Mouse (Mus musculus): Measurements from ENCODE around the gene Rbm11. TPM values are rescaled to one million over a fixed set of nuclear protein-coding genes. Genes with fewer than 3 reads are reported as not detected.
A peak's percentile ranks its signal among the peaks of the same experiment; 100 is the strongest.

The Rbm11 gene
- total and polyA plus RNA-seq, 3 experiments, result 0.15 TPM; not detected in 2

DNA sequence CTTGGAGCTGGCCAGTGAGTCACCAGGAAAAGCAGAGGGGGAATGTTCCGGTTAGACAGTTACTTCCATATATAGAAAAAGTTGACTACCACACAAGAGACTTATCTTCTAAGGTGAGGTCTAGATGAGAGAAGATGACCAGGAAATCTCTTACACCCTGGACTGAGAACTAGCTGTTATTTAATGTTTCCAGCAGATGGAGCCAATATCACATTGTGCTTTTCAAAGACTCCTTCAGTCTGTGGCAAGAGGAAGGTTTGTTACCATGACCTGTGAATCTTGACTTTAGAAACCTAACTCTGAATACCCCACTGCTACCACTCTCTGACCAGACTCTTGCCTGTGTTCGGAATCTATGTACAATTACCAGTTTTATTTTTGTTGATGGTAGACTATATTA, 35.2 kb downstream of the Rbm11 start:
- peak; percentile 9 for DNase-seq (ENCODE audit: low read depth, low spot score)
- Histone ChIP-seq H3K9ac (ENCODE audit: control insufficient read depth, low read depth, low read length, poor library complexity, severe bottlenecking) (no peak overlapping the region), H3K9me3 (replicated peaks; ENCODE audit: insufficient read depth, low read length) (no peaks in the 10 kb centered on the region), H3K27ac (ENCODE audit: control insufficient read depth, low read depth, low read length) (no peak overlapping the region), H3K4me1 (ENCODE audit: control insufficient read depth in 1 of 2, insufficient read depth in 2 of 2, low read length in 2 of 2) (no peaks in the 10 kb centered on the region), H3K79me2 (ENCODE audit: control insufficient read depth, insufficient read depth, low read length, poor library complexity) (no peaks in the 10 kb centered on the region), H3K36me3 (ENCODE audit: control insufficient read depth in 1 of 2, insufficient read depth in 2 of 2, low read length in 2 of 2) (no peaks in the 10 kb centered on the region), H3K27me3 (ENCODE audit: control insufficient read depth in 1 of 2, insufficient read depth in 2 of 2, low read length in 2 of 2) (no peaks in the 10 kb centered on the region), H3K4me3 (ENCODE audit: control insufficient read depth in 1 of 2, insufficient read depth in 1 of 2, low read depth in 2 of 2, low read length in 2 of 2) (no peak overlapping the region)
- TF ChIP-seq RCOR1 (IDR thresholded peaks at IDR 0.05; ENCODE audit: low read depth, low read length) (no peak), CTCF (IDR thresholded peaks at IDR 0.05 in 2 of 3, conservative IDR thresholded peaks at IDR 0.05 in 1 of 3; ENCODE audit: control insufficient read depth in 1 of 3, insufficient read depth in 1 of 3, low read depth in 2 of 3, low read length in 3 of 3, poor library complexity in 1 of 3, severe bottlenecking in 1 of 3) (peak in 1 of 3 experiments; percentile 33; a peak in 2 of 6 replicates), SMC3 (IDR thresholded peaks at IDR 0.05; ENCODE audit: low read depth, low read length) (peak; percentile 36; the same call in 1 of the 2 replicates), E2F4 (IDR thresholded peaks at IDR 0.05; ENCODE audit: borderline replicate concordance, low read depth, low read length) (no peak), MAZ (IDR thresholded peaks at IDR 0.05; ENCODE audit: low read depth, low read length) (no peak), RAD21 (IDR thresholded peaks at IDR 0.05; ENCODE audit: low read depth, low read length) (peak; percentile 44), TCF12 (IDR thresholded peaks at IDR 0.05; ENCODE audit: low read depth, low read length) (no peak), ZMIZ1 (IDR thresholded peaks at IDR 0.05; ENCODE audit: low read depth, low read length) (no peak), BHLHE40 (IDR thresholded peaks at IDR 0.05; ENCODE audit: borderline replicate concordance, low read depth, low read length) (no peak)

Other genes starting within 250 kb of the Rbm11 start
- gene Lipi, start 6.8 kb upstream of the Rbm11 start, total RNA-seq (2012; rRNA removed), result not detected in 2 replicates
- not detected for gene Lipi, start 6.8 kb upstream of the Rbm11 start, polyA plus RNA-seq (2012; ENCODE audit: insufficient read depth in 1 of 2, insufficient read length in 2 of 2, low read depth in 1 of 2, low replicate concordance in 2 of 2, missing spikeins in 1 of 2)
- 17.6 and 18.4 TPM in 2 replicates for gene Hspa13, start 174.3 kb downstream of the Rbm11 start, total RNA-seq (2012; rRNA removed)
- gene Hspa13, start 174.3 kb downstream of the Rbm11 start, polyA plus RNA-seq (2012; ENCODE audit: insufficient read depth in 1 of 2, insufficient read length in 2 of 2, low read depth in 1 of 2, low replicate concordance in 2 of 2, missing spikeins in 1 of 2), result 10 to 100 TPM in 1 of 2 experiments, not detected in 1; 16.0 TPM